Mouse (Mus musculus) kidney, embryonic 14.5 days (tissue): ENCODE data around the gene Inip. TPM values are rescaled to one million over a fixed set of nuclear protein-coding genes. Genes with fewer than 3 reads are reported as not detected.
"Not testable (repeated sequence)": the region's sequence is repeated elsewhere in the genome, so short reads cannot be mapped to it uniquely, and the experiment has no call there.

ENCODE experiments used
- ATAC-seq: fragments of 200-750 bp; cut with Nextera tagmentation; 2 replicates; pipeline ENCODE4 v1.8.0; 2017; ENCODE audit warnings: moderate number of reproducible peaks, mild to moderate bottlenecking, moderate TSS enrichment, moderate library complexity; ENCODE audit not compliant: low FRiP score, low TSS enrichment
- H3K27ac ChIP-seq: fragments of 300-500 bp; sonication (generic); 2 replicates; pipeline ENCODE4 v1.5.1; 2014; ENCODE audit warnings: low read depth, mild to moderate bottlenecking, low read length, moderate library complexity, mixed read lengths
- H3K27me3 ChIP-seq: fragments of 300-500 bp; sonication (generic); 2 replicates; pipeline ENCODE4 v1.6.1; 2014; ENCODE audit warnings: mild to moderate bottlenecking, low read length; ENCODE audit not compliant: control insufficient read depth, insufficient read depth
- H3K36me3 ChIP-seq: fragments of 300-500 bp; sonication (generic); 2 replicates; pipeline ENCODE4 v1.6.1; 2014; ENCODE audit warnings: low read length, mixed read lengths; ENCODE audit not compliant: control insufficient read depth, insufficient read depth
- H3K4me1 ChIP-seq: fragments of 300-500 bp; sonication (generic); 2 replicates; pipeline ENCODE4 v1.6.1; 2014; ENCODE audit warnings: low read length, mixed read lengths; ENCODE audit not compliant: control insufficient read depth, insufficient read depth
- H3K4me2 ChIP-seq: fragments of 300-500 bp; sonication (generic); replicated peaks from 2 replicates; pipeline ENCODE4 v1.6.1; 2014; ENCODE audit warnings: low read depth, mild to moderate bottlenecking, low read length
- H3K4me3 ChIP-seq: fragments of 300-500 bp; sonication (generic); 2 replicates; pipeline ENCODE4 v1.5.1; 2014; ENCODE audit warnings: mild to moderate bottlenecking, low read length
- H3K9ac ChIP-seq: fragments of 300-500 bp; sonication (generic); 2 replicates; pipeline ENCODE4 v1.6.1; 2014; ENCODE audit warnings: low read depth, mild to moderate bottlenecking, low read length, moderate library complexity
- H3K9me3 ChIP-seq: fragments of 300-500 bp; sonication (generic); 2 replicates; pipeline ENCODE4 v1.6.1; 2016; ENCODE audit warnings: low read length; ENCODE audit not compliant: control insufficient read depth
- WGBS: fragments of 180-500 bp; shearing (Covaris S2); extraction: QIAGEN DNeasy Blood & Tissue Kit; methylation state at CpG from one replicate; pipeline ENCODE4 v1.1.7; 2014; 5-methylcytosine and 5-hydroxymethylcytosine counted together
- polyA plus RNA-seq: library from polyadenylated mRNA; unstranded; fragments of >200 nt; fragmentation: Nextera tagmentation; extraction: Ambion mirVana; gene quantifications from 2 replicates; pipeline ENCODE4 v1.2.1, GENCODE M21; 2014

The Inip gene
- polyA plus RNA-seq, 1 experiment from 2014 or later, result 69.3 TPM

DNA sequence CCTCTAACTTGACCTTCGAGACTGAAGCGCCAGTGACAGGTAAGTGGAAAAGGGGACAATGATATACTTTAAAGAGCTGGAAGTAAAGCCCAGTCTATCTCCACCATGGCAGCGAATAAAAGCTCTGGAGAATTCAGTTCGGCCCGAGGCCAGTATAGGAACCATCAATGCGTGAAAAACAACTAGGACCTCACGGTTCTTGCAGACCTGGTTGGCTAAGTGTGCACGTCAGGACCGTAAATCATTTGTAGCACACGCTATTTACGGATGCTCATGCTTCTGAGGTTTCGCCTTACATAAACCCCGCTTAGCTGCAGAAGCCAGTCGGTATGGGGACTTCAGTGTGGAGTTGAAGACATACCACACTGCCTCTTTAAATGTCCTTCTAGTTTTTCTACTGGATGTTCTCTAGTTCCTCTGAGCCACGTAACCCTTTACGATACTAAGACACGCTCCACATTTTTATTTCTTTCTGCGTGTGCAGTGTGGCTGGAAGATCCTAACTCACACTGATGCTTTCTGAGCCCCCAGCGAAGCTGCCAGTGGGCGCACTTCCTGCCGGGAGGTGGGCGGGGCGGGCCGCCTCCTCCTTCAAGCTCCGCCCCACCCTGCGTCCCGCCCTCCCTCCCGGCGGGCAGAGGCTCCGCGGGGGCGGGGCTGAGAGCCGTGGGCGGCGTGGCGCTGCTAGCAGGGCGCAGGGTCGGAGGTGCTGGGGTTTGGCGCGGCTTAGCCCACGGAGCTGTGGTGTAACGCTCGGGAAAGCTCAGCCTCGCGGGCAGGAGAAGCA is 4.0 kb upstream of the Inip start, which contains the start of gene Snx30:
Snx30 (plus strand) TSS at position 660 of the 787 bp plus-strand sequence.
- 1% methylated on average over 45 of the region's 45 CpGs for WGBS
- Histone ChIP-seq H3K4me3 (peak within 1 kb of the TSS; percentile 75), H3K9ac (peak within 1 kb of the TSS; percentile 80), H3K36me3 (no peaks in the 10 kb centered on the region), H3K27ac (peak within 1 kb of the TSS; percentile 74; the same call in 1 of the 2 replicates), H3K27me3 (no peaks in the 10 kb centered on the region), H3K4me1 (peaks cover 8% of the 10 kb centered on the region; the same call in 1 of the 2 replicates), H3K4me2 (peak within 1 kb of the TSS; percentile 96), H3K9me3 (no peaks in the 10 kb centered on the region)
- peak; percentile 94 for ATAC-seq

DNA sequence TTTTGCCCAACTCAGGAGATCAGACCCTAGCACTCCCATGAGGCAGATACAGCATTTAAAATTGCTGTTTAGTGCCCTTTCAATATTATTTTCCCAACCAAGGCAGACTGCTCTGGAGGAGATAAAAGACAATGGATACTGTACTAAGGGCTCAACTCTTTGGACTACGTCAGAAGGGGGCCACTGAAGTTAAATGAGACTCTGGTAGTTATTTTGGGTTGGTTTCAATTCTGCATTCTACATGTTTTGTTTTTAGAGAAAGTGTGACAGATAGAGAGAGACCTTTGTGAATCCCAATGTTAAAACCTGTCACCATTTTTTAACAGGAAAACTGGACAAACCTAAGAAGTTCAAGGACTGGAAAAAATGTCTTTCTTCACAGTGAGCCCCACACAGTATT is 3.4 kb upstream of the Inip start:
- H3K27me3 ChIP-seq, result no peaks in the 10 kb centered on the region
- H3K36me3 ChIP-seq, result no peaks in the 10 kb centered on the region
- ATAC-seq, result no peak
- H3K9me3 ChIP-seq, result no peaks in the 10 kb centered on the region
- 83% methylated on average over 1 of the region's 1 CpGs for WGBS
- peaks cover 8% of the 10 kb centered on the region; the same call in 1 of the 2 replicates for H3K4me1 ChIP-seq
- H3K4me3 ChIP-seq, result peak overlapping the region; percentile 75
- peak overlapping the region; percentile 96 for H3K4me2 ChIP-seq
- peak overlapping the region; percentile 74; the same call in 1 of the 2 replicates for H3K27ac ChIP-seq
- no peak overlapping the region; the same call in 1 of the 2 replicates for H3K9ac ChIP-seq

DNA sequence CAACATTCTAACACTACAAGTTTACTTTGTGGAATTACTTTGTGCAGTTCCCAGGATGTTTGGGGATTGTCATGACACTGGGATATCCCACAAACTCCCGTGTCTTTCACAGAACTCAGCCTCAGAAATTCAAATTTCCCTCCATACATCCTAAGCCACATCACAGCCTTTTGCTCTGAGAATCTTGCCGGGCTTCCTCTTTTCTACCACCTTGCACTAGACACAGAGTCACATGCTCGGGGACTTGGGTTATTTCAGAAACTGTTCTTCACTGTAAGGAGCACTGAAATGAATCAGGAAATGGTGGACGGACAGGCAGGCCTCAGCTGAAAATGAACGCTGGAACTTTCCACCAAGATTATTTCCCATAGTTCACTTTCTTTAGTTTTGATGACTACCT is 2.0 kb upstream of the Inip start:
- H3K9ac ChIP-seq, result no peak overlapping the region
- no peak overlapping the region for H3K4me2 ChIP-seq
- 83% methylated on average over 5 of the region's 5 CpGs for WGBS
- H3K4me3 ChIP-seq, result no peak overlapping the region
- no peak for ATAC-seq
- no peaks in the 10 kb centered on the region for H3K27me3 ChIP-seq
- H3K9me3 ChIP-seq, result no peaks in the 10 kb centered on the region
- no peaks in the 10 kb centered on the region for H3K36me3 ChIP-seq
- no peak overlapping the region for H3K27ac ChIP-seq
- peaks cover 8% of the 10 kb centered on the region; the same call in 1 of the 2 replicates for H3K4me1 ChIP-seq

DNA sequence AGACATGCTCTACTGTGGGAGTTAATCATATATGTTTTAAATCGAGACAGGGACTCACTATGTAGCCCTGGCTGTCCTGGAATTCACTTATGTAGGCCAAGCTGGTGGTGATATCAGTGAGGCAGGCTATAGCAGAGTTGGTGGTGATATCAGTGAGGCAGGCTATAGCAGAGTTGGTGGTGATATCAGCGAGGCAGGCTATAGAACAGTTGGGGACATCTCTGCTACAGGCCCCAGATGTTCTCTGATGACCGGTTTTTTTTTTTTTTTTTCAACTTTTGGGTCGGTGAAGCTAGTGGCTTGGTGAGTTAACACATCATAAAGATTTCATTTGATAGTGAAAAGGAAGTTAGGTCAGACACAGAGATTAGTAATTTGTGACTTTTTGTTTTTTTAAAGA is 1.4 kb upstream of the Inip start:
- H3K4me1 ChIP-seq, result peaks cover 8% of the 10 kb centered on the region; the same call in 1 of the 2 replicates
- WGBS, result 60% methylated on average over 4 of the region's 4 CpGs
- H3K27me3 ChIP-seq, result no peaks in the 10 kb centered on the region
- no peak overlapping the region for H3K9ac ChIP-seq
- H3K36me3 ChIP-seq, result no peaks in the 10 kb centered on the region
- ATAC-seq, result no peak
- H3K9me3 ChIP-seq, result no peaks in the 10 kb centered on the region
- H3K27ac ChIP-seq, result no peak overlapping the region
- H3K4me2 ChIP-seq, result no peak overlapping the region
- H3K4me3 ChIP-seq, result no peak overlapping the region

DNA sequence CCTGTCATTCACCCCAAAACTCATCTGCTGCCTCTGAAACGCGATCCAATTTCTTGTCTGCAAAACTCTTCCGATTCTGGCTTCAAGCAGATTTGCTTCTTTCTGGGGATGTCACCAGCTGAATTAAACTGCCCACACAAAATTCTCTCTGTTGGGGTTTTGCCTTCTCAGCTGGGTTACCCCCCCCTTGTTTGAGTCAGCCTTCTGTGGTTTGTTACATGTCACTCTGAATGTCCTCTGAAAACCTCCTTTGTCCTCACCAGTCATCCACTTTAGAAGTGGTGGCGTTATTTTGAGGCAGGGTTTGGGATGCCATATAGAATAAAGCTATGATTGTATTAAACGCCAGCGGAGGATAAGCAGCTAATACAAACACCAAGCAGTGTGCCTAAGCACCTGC is 718 bp upstream of the Inip start:
- Histone ChIP-seq H3K36me3 (no peaks in the 10 kb centered on the region), H3K4me1 (peaks cover 6% of the 10 kb centered on the region; the same call in 1 of the 2 replicates), H3K9me3 (no peaks in the 10 kb centered on the region), H3K4me3 (no peak overlapping the region), H3K4me2 (no peak overlapping the region), H3K9ac (no peak overlapping the region), H3K27me3 (no peaks in the 10 kb centered on the region), H3K27ac (no peak overlapping the region)
- WGBS, result 82% methylated on average over 6 of the region's 6 CpGs
- no peak for ATAC-seq

DNA sequence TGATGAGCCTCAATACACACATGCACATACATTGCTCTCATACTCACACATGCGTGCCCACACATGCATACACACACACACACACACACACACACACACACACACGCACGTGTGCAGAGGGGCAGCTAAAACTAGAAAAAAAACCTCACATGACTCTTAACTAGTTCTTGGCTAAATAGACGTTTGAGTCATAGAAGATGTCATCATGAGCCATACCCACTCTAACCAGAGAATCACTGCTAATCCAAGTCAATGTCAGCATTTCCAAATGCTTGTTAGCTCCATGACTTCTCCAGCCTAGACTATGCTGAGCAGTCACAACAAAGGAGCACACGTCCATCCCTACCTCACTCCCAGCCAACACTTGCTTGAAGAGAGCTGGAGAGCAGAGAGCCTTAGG is 1.2 kb downstream of the Inip start:
- no peaks in the 10 kb centered on the region for H3K27me3 ChIP-seq
- H3K27ac ChIP-seq, result no peak overlapping the region
- 86% methylated on average over 5 of the region's 5 CpGs for WGBS
- H3K4me1 ChIP-seq, result 0 out of 2 replicates have a peak, but pooled peaks cover 4% of the 10 kb centered on the region
- H3K4me2 ChIP-seq, result no peak overlapping the region
- no peak overlapping the region for H3K4me3 ChIP-seq
- no peaks in the 10 kb centered on the region for H3K36me3 ChIP-seq
- H3K9ac ChIP-seq, result no peak overlapping the region
- ATAC-seq, result no peak
- H3K9me3 ChIP-seq, result no peaks in the 10 kb centered on the region

DNA sequence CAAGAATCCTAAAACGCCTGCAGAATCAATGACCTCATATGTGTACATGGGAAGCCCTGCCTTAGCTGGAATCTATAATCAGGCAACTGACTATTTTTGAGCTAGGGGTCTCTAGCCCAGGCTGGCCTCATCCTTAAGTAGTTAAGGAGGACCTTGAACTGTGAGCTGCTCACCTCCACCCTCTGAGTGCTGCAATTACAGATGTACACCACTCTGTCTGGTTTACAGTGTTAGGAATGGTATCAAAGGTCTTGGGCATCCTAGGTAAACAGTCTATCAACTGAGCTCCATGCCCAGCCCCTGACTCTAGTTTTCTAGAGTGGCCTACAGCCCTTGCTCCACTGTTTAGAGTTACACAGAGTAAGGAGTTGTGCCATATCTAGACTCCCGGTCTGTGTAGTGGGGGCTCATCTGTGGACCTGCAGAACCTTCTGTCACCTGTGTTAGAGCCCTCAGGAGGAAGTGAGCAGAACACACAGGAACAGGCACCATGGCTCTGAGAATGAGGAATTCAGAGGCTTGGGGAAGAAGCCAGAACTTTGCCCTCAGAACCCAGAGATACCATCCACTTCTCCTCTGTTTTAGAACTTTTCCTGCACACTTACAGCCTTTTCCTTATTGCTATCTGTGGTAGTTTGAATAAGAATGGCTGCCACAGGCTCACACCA is 5.5 kb downstream of the Inip start:
- ATAC-seq, result no peak
- no peak overlapping the region for H3K4me3 ChIP-seq
- no peaks in the 10 kb centered on the region for H3K4me1 ChIP-seq
- H3K36me3 ChIP-seq, result no peaks in the 10 kb centered on the region
- 0 out of 2 replicates have a peak, but pooled peaks cover 2% of the 10 kb centered on the region for H3K27me3 ChIP-seq
- no peak overlapping the region for H3K4me2 ChIP-seq
- no peak overlapping the region for H3K9ac ChIP-seq
- no peak overlapping the region for H3K27ac ChIP-seq
- no peaks in the 10 kb centered on the region for H3K9me3 ChIP-seq
- WGBS, result 78% methylated on average over 2 of the region's 2 CpGs

DNA sequence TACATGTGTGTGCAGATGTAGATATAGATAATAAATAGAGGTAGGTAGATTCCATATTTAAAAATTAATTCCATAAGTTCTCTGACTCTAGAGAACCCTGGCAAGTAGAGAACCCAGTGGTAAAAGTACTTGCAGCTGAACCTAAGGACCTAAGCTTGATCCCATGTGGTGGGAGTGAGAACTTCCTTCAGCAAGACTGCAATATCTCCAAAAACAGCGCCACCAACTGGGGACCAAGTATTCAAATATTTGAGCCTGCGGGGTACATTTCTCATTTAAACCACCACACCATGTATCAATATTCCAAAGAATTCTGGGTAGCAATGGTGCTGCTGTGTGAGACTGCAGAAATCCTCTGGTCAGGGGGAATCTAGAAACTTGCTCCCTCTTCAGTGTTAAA is 7.3 kb downstream of the Inip start:
- Histone ChIP-seq H3K4me2 (no peak overlapping the region), H3K27ac (no peak overlapping the region), H3K9ac (no peak overlapping the region), H3K4me3 (no peak overlapping the region), H3K36me3 (no peaks in the 10 kb centered on the region), H3K4me1 (no peaks in the 10 kb centered on the region), H3K9me3 (no peaks in the 10 kb centered on the region), H3K27me3 (0 out of 2 replicates have a peak, but pooled peaks cover 2% of the 10 kb centered on the region)
- ATAC-seq, result no peak
- 80% methylated on average over 2 of the region's 2 CpGs for WGBS

DNA sequence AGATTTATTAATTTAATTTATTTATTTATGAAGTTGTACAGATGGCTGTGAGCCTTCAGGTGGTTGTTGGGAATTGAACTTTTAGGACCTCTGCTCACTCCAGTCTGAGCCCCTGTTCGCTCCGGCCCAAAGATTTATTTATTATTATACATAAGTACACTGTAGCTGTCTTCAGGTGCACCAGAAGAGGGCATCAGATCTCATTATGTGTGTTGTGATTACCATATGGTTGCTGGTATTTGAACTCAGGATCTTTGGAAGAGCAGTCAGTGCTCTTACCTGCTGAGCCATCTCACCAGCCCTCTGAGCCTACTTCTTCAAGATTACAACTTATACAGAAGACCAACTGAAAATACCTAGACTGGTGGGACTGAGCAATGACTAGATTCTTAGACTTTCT is 7.8 kb downstream of the Inip start:
- not testable (repeated sequence) for ATAC-seq, H3K4me3 ChIP-seq, H3K27me3 ChIP-seq, H3K27ac ChIP-seq, H3K4me2 ChIP-seq, H3K9ac ChIP-seq, H3K9me3 ChIP-seq, H3K4me1 ChIP-seq, H3K36me3 ChIP-seq
- 88% methylated on average over 2 of the region's 2 CpGs for WGBS
